In the genomic region with DNA sequence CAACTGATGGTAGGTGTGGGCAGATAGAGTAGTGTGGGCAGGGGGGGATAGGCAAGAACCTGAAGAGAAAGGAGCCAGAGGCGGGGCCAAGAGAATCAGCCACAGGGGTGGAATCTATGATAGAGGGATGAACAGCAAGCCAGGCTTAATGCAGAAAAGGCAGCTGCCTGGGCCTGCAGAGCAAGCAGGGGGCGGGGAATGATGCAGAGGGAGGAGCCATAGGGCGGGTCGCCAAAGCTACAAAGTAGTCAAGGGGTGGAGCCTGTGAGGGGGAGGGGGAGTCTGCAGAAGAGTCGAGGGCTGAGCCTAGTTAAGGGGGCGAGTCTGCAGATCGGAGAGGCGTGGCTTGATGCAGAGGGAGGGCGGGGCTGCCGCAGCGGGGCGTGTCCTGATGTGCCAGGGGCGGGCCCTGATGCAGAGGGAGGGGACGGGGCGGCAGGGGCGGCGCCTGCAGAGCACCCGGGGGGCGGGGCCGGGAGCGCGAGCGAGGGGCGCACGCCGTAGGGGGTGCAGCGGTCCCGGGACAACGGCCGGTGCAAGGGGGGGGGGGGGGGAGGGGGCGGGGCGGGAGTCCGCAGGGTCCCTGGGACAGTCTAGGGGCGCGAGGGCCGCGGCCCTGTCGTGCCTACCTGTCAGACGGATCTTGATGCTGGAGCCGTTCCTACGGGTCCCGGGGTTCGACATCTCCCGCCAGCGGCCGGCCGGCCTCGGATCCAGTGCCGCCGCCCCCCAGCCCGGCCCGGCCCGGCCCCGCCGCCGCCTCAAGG, we compare ENCODE assay signal across 8 mouse cellular contexts. TPM values are rescaled to one million over a fixed set of nuclear protein-coding genes. Genes with fewer than 3 reads are reported as not detected.
DNase-seq lines count a peak whose midpoint lies in the region; ATAC-seq and TF ChIP-seq lines count a peak whose summit lies in the region.

No protein-coding gene starts in this region.

- peak overlapping the region; percentile 74 for H3K4me2 ChIP-seq in embryonic facial prominence, embryonic 12.5 days (replicated peaks)
- peak overlapping the region; percentile 73 for H3K4me2 ChIP-seq in limb, embryonic 13.5 days (replicated peaks)
- H3K4me2 ChIP-seq in midbrain, embryonic 16.5 days (ENCODE audit: low read length), result peak overlapping the region; percentile 54

- no peak for TF ChIP-seq POLR2A in spleen, adult 2 months (IDR thresholded peaks at IDR 0.05; ENCODE audit: low read depth, low read length)

- H3K4me1 ChIP-seq in embryonic facial prominence, embryonic 12.5 days, result peaks cover 27% of the 10 kb centered on the region
- H3K4me1 ChIP-seq in limb, embryonic 13.5 days, result peaks cover 52% of the 10 kb centered on the region
- H3K4me1 ChIP-seq in midbrain, embryonic 16.5 days (ENCODE audit: control insufficient read depth, insufficient read depth, low read length), result peaks cover 31% of the 10 kb centered on the region
- peaks cover 12% of the 10 kb centered on the region; the same call in 1 of the 2 replicates for H3K4me1 ChIP-seq in spleen, adult 2 months (ENCODE audit: control insufficient read depth, insufficient read depth, insufficient read length)

- H3K36me3 ChIP-seq in embryonic facial prominence, embryonic 12.5 days, result no peaks in the 10 kb centered on the region
- no peaks in the 10 kb centered on the region for H3K36me3 ChIP-seq in limb, embryonic 13.5 days
- no peaks in the 10 kb centered on the region for H3K36me3 ChIP-seq in midbrain, embryonic 16.5 days (ENCODE audit: control insufficient read depth, insufficient read depth, low read length)
- H3K36me3 ChIP-seq in spleen, adult 2 months (ENCODE audit: control insufficient read depth, insufficient read depth, low read length), result no peaks in the 10 kb centered on the region

- DNase-seq in 416B (ENCODE audit: low read depth), result peak; percentile 94
- peak; percentile 84 to 91 for DNase-seq in adrenal gland, postnatal 36 days
- peak; percentile 88 to 89 for DNase-seq in heart, adult 18-20 months
- DNase-seq in kidney, adult 18-20 months, result peak; percentile 87
- peak; percentile 78 to 85 for DNase-seq in spleen, adult 2 months (ENCODE audit: low read depth in 1 of 2, low spot score in 2 of 2)

- peak overlapping the region; percentile 92 for H3K27ac ChIP-seq in embryonic facial prominence, embryonic 12.5 days
- H3K27ac ChIP-seq in limb, embryonic 13.5 days, result peak overlapping the region; percentile 92
- peak overlapping the region; percentile 84 for H3K27ac ChIP-seq in midbrain, embryonic 16.5 days (ENCODE audit: low read length)
- H3K27ac ChIP-seq in spleen, adult 2 months (ENCODE audit: insufficient read depth, low read length), result peak overlapping the region; percentile 66

- 2% methylated on average over 33 of the region's 56 CpGs for WGBS in embryonic facial prominence, embryonic 12.5 days
- 2% methylated on average over 28 of the region's 56 CpGs for WGBS in limb, embryonic 13.5 days
- WGBS in midbrain, embryonic 16.5 days, result under 1% methylated on average over 23 of the region's 56 CpGs
- WGBS in spleen, adult 2 months, result 3% methylated on average over 37 of the region's 56 CpGs

- ATAC-seq in embryonic facial prominence, embryonic 12.5 days (ENCODE audit: insufficient number of reproducible peaks, insufficient read depth, low FRiP score, low TSS enrichment), result peak; percentile 77
- peak; percentile 80 for ATAC-seq in limb, embryonic 13.5 days (ENCODE audit: low FRiP score, low read depth)
- ATAC-seq in midbrain, embryonic 16.5 days, result peak; percentile 74

- peak overlapping the region; percentile 86 for H3K9ac ChIP-seq in embryonic facial prominence, embryonic 12.5 days
- H3K9ac ChIP-seq in limb, embryonic 13.5 days, result peak overlapping the region; percentile 94
- H3K9ac ChIP-seq in midbrain, embryonic 16.5 days (ENCODE audit: low read depth, low read length), result peak overlapping the region; percentile 92

- peak overlapping the region; percentile 98 for H3K4me3 ChIP-seq in embryonic facial prominence, embryonic 12.5 days
- peak overlapping the region; percentile 87 for H3K4me3 ChIP-seq in limb, embryonic 13.5 days
- H3K4me3 ChIP-seq in midbrain, embryonic 16.5 days (ENCODE audit: low read depth, low read length), result peak overlapping the region; percentile 70
- peak overlapping the region; percentile 60 for H3K4me3 ChIP-seq in spleen, adult 2 months (ENCODE audit: extremely low read depth, insufficient read depth, insufficient read length)

- TF ChIP-seq CTCF in spleen, adult 2 months (IDR thresholded peaks at IDR 0.05; ENCODE audit: extremely low read depth, insufficient read depth, insufficient read length, insufficient replicate concordance), result no peak

- no peaks in the 10 kb centered on the region for H3K9me3 ChIP-seq in embryonic facial prominence, embryonic 12.5 days
- H3K9me3 ChIP-seq in limb, embryonic 13.5 days, result no peaks in the 10 kb centered on the region
- H3K9me3 ChIP-seq in midbrain, embryonic 16.5 days (replicated peaks; ENCODE audit: control insufficient read depth, low read length, poor library complexity, severe bottlenecking), result no peaks in the 10 kb centered on the region

- H3K27me3 ChIP-seq in embryonic facial prominence, embryonic 12.5 days, result no peaks in the 10 kb centered on the region
- no peaks in the 10 kb centered on the region for H3K27me3 ChIP-seq in limb, embryonic 13.5 days
- no peaks in the 10 kb centered on the region; the same call in 1 of the 2 replicates for H3K27me3 ChIP-seq in midbrain, embryonic 16.5 days (ENCODE audit: control insufficient read depth, insufficient read depth, low read depth, low read length)
- no peaks in the 10 kb centered on the region for H3K27me3 ChIP-seq in spleen, adult 2 months (ENCODE audit: control insufficient read depth, insufficient read depth, low read length)

RNA-seq across cellular contexts. Expression of a gene that starts 0.6 kb away (rescaled TPM):
- total RNA-seq in adrenal gland, postnatal 36 days (2021), result 10 to 100 TPM; 18.6 to 24.8 TPM
- polyA plus RNA-seq in embryonic facial prominence, embryonic 12.5 days (2016; fragmentation: Nextera tagmentation; extraction: Ambion mirVana), result 24.9 and 26.6 TPM in 2 replicates
- 10 to 100 TPM; 27.6 to 36.2 TPM for total RNA-seq in heart, adult 18-20 months (2021)
- polyA plus RNA-seq in limb, embryonic 13.5 days (2015; fragmentation: Nextera tagmentation; extraction: Ambion mirVana), result 19.5 and 19.9 TPM in 2 replicates
- 32.3 and 34.1 TPM in 2 replicates for polyA plus RNA-seq in midbrain, embryonic 16.5 days (2015; fragmentation: Nextera tagmentation; extraction: Ambion mirVana)
- 16.4 and 20.2 TPM in 2 replicates for polyA plus RNA-seq in spleen, adult 2 months (2012; rRNA removed)

Comparison
In these comparisons a context has a peak if more than half of its experiments do, and no peak if none do; other contexts are left out.
1. Peak in every context shown above with its lines: DNase-seq, ATAC-seq, H3K4me3 ChIP-seq and H3K27ac ChIP-seq.